Mouse (Mus musculus) forebrain, embryonic 15.5 days (tissue): ENCODE measurements at regions not wholly inside any gene's neighbourhood (a gene's known extent, or its start where the extent isn't known, plus 50 kb on each side); places are given as distances from the start of the nearest gene placed in this dataset.

ENCODE experiments used
- ATAC-seq: fragments of 200-750 bp; cut with Nextera tagmentation; replicated peaks from 2 replicates; pipeline ENCODE4 v1.8.0; 2017; ENCODE audit warnings: mild to moderate bottlenecking, moderate TSS enrichment, moderate library complexity
- H3K27ac ChIP-seq: fragments of 300-500 bp; sonication (generic); replicated peaks from 2 replicates; pipeline ENCODE4 v1.5.1; 2015; ENCODE audit warnings: mild to moderate bottlenecking, inconsistent platforms
- H3K27me3 ChIP-seq: fragments of 300-500 bp; sonication (generic); 2 replicates; pipeline ENCODE4 v1.6.1; 2015; ENCODE audit warnings: inconsistent platforms
- H3K36me3 ChIP-seq: fragments of 300-500 bp; sonication (generic); 2 replicates; pipeline ENCODE4 v1.6.1; 2015; ENCODE audit warnings: mild to moderate bottlenecking, inconsistent platforms
- H3K4me1 ChIP-seq: fragments of 300-500 bp; sonication (generic); 2 replicates; pipeline ENCODE4 v1.6.1; 2015; ENCODE audit warnings: inconsistent platforms
- H3K4me2 ChIP-seq: fragments of 300-500 bp; sonication (generic); replicated peaks from 2 replicates; pipeline ENCODE4 v1.6.1; 2015; ENCODE audit warnings: mild to moderate bottlenecking, inconsistent platforms
- H3K4me3 ChIP-seq: fragments of 300-500 bp; sonication (generic); 2 replicates; pipeline ENCODE4 v1.5.1; 2015; ENCODE audit warnings: mild to moderate bottlenecking, inconsistent platforms
- H3K9ac ChIP-seq: fragments of 300-500 bp; sonication (generic); replicated peaks from 2 replicates; pipeline ENCODE4 v1.6.1; 2015; ENCODE audit warnings: mild to moderate bottlenecking, inconsistent platforms
- H3K9me3 ChIP-seq: fragments of 300-500 bp; sonication (generic); 2 replicates; pipeline ENCODE4 v1.6.1; 2016; ENCODE audit warnings: inconsistent platforms
- WGBS: fragments of 180-500 bp; shearing (Covaris S2); methylation state at CpG from one replicate; pipeline ENCODE4 v1.1.7; 2015; ENCODE audit warnings: mixed read lengths; 5-methylcytosine and 5-hydroxymethylcytosine counted together

- Histone ChIP-seq H3K27me3 (no peaks in the 10 kb centered on the region), H3K4me2 (no peak overlapping the region), H3K9me3 (no peaks in the 10 kb centered on the region), H3K4me1 (no peaks in the 10 kb centered on the region), H3K36me3 (no peaks in the 10 kb centered on the region), H3K9ac (no peak overlapping the region), H3K27ac (no peak overlapping the region), H3K4me3 (no peak overlapping the region)
- no peak for ATAC-seq
- 52% methylated on average over 7 of the region's 7 CpGs for WGBS
Observed at GRCm38 (mm10) chr5:101285941-101286340, 378.9 kb downstream of the Nkx6-1 start.

GRCm38 (mm10) chr5:101250474-101250873, 405.0 kb downstream of the Gpat3 start:
- Histone ChIP-seq H3K4me3 (no peak overlapping the region), H3K27me3 (no peaks in the 10 kb centered on the region), H3K27ac (no peak overlapping the region), H3K4me2 (no peak overlapping the region), H3K9me3 (no peaks in the 10 kb centered on the region), H3K4me1 (no peaks in the 10 kb centered on the region), H3K36me3 (no peaks in the 10 kb centered on the region), H3K9ac (no peak overlapping the region)
- ATAC-seq = no peak
- WGBS = 91% methylated on average over 3 of the region's 3 CpGs

DNA sequence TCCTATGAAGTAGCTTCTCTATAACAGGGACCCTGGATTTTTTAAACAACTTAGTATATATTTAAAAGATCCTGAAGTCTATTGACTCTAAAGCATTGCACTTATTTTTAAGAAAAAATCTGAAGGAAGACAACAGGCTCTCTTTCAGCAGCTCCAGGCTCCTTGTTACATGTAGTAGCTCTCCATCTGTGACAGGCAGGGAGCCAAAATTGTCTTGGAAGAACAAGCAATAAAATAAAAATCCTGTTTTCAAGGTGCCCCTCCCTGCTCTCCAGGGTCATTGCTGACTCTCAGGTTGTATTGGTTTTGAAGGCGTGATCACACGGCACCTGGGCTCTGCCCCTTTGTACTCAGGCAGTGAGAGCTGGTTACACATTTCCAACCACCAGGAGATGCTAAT, 397.1 kb downstream of the Gpat3 start:
- H3K27ac ChIP-seq = no peak overlapping the region
- no peak overlapping the region for H3K9ac ChIP-seq
- H3K4me2 ChIP-seq = no peak overlapping the region
- no peaks in the 10 kb centered on the region for H3K9me3 ChIP-seq
- ATAC-seq = no peak
- 91% methylated on average over 2 of the region's 2 CpGs for WGBS
- no peak overlapping the region for H3K4me3 ChIP-seq
- no peaks in the 10 kb centered on the region for H3K4me1 ChIP-seq
- no peaks in the 10 kb centered on the region for H3K27me3 ChIP-seq
- no peaks in the 10 kb centered on the region for H3K36me3 ChIP-seq

DNA sequence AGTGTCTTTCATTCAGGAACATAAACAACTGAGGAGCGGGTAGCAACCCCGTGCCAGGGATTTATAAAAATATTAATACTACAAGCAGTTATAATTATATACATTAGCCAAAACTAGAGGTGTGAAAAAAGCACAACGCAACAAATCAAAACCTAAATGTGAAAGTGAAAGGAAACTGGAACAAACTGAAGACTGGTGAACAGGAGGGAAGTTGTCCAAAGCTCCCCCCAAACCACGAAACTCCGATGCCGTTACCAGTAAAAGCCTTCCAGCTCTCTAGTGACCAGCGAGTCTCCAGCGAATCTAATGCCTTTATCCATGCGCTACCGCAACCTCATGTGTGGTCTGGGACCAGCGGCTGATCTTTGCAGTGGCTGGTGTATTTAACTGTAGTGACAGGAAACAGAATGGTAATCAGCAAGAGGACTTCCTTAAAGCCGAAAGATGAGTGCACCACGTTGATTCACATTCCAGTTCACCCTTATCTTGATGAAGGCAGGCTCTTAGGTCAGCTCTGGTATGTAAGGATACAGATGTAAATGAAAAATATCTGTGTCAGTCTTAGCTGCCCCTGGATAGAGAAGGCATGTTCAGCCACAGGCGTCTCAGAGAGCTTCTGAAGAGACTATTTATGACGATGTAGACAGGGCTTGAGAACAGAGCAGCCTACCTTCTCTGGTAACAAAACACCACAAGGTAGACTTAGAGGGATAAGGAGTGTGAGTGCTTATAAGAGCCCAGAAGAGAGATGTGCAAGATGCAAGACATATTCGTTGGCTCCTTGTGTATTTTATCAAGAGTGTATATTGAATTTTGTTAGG, 394.0 kb downstream of the Gpat3 start:
- Histone ChIP-seq H3K9me3 (no peaks in the 10 kb centered on the region), H3K36me3 (no peaks in the 10 kb centered on the region), H3K4me3 (no peak overlapping the region), H3K27me3 (no peaks in the 10 kb centered on the region), H3K4me1 (no peaks in the 10 kb centered on the region), H3K9ac (no peak overlapping the region), H3K4me2 (no peak overlapping the region), H3K27ac (no peak overlapping the region)
- no peak for ATAC-seq
- WGBS = 88% methylated on average over 16 of the region's 16 CpGs

DNA sequence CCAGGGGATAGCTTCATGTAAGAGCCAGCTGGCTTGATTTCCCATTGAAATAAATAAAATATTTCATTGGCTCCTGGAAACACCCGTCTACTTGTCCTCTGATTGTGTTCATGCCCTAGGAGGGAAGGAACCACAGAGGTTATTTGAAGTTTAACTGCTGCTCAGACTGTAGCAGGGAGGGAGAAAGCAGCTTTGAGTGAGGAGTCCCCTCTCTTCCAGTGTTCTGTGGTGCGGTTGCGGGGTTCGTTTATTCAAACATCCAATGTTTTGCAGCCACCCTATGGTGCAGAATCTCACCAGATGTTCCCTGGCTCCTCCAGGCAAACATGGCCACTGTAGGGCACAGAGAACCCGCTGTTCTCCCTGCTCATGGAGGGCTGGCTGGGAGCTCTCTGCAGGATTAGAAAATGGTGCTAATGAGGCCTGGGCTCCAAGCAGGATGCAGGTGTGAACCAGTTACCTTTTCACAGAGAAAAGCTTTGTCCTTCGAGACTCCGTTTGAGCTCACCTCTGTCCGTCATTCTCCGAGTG, 390.7 kb downstream of the Gpat3 start:
- H3K27ac ChIP-seq = no peak overlapping the region
- WGBS = 82% methylated on average over 9 of the region's 9 CpGs
- no peak overlapping the region for H3K4me2 ChIP-seq
- no peak overlapping the region for H3K4me3 ChIP-seq
- ATAC-seq = no peak
- no peak overlapping the region for H3K9ac ChIP-seq
- no peaks in the 10 kb centered on the region for H3K36me3 ChIP-seq
- no peaks in the 10 kb centered on the region for H3K27me3 ChIP-seq
- H3K4me1 ChIP-seq = no peaks in the 10 kb centered on the region
- no peaks in the 10 kb centered on the region for H3K9me3 ChIP-seq

GRCm38 (mm10) chr5:101222390-101222789, 376.9 kb downstream of the Gpat3 start:
- Histone ChIP-seq H3K9ac (no peak overlapping the region), H3K4me2 (no peak overlapping the region), H3K4me1 (no peaks in the 10 kb centered on the region), H3K27ac (no peak overlapping the region), H3K27me3 (no peaks in the 10 kb centered on the region), H3K4me3 (no peak overlapping the region), H3K36me3 (no peaks in the 10 kb centered on the region), H3K9me3 (no peaks in the 10 kb centered on the region)
- WGBS = 90% methylated on average over 10 of the region's 10 CpGs
- no peak for ATAC-seq

- no peaks in the 10 kb centered on the region for H3K4me1 ChIP-seq
- no peaks in the 10 kb centered on the region for H3K27me3 ChIP-seq
- WGBS = 86% methylated on average over 3 of the region's 3 CpGs
- H3K4me2 ChIP-seq = no peak overlapping the region
- H3K9me3 ChIP-seq = no peaks in the 10 kb centered on the region
- no peak overlapping the region for H3K27ac ChIP-seq
- no peaks in the 10 kb centered on the region for H3K36me3 ChIP-seq
- H3K4me3 ChIP-seq = no peak overlapping the region
- no peak overlapping the region for H3K9ac ChIP-seq
- no peak for ATAC-seq
Observed at GRCm38 (mm10) chr5:101218082-101218481, 372.6 kb downstream of the Gpat3 start.

DNA sequence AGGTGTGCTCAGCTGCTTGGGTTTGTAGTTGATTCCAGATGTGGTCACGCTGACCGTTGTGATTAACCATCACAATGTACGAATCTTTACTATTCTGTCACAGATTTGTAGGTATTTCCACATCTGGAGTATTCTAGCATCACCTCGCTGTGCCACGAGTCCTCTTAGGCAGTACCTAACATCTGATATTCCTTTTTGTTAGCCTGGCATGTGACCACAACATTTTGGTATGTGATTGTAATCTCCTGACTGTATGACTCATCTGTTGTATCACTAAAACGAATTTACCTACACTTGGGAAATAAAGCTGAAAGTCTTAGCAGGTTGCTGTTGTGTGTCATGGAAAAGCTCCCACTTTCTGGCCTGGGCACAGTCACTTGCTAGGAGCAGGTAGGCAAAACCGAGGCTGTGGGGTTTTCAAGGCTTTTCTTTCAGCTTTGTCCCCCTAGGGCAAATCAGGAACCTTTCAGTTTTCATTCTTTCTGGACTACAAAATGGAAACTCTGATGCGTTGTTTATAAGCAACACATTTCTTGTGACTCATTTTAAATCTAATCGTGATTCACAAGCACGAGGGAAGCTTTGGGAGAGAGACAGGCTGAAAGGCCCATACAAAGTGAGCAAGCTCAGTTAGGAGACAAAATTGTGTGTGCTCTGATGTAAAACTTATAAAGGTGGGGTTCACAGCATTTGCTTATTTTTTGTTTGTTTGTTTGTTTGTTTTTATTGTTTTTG, 371.5 kb downstream of the Gpat3 start:
- no peak for ATAC-seq
- Histone ChIP-seq H3K9ac (no peak overlapping the region), H3K4me3 (no peak overlapping the region), H3K27me3 (no peaks in the 10 kb centered on the region), H3K27ac (no peak overlapping the region), H3K4me1 (no peaks in the 10 kb centered on the region), H3K9me3 (no peaks in the 10 kb centered on the region), H3K36me3 (no peaks in the 10 kb centered on the region), H3K4me2 (no peak overlapping the region)
- WGBS = 83% methylated on average over 10 of the region's 10 CpGs

GRCm38 (mm10) chr5:101211974-101212373, 366.5 kb downstream of the Gpat3 start:
- Histone ChIP-seq H3K4me2 (no peak overlapping the region), H3K27ac (no peak overlapping the region), H3K4me1 (no peaks in the 10 kb centered on the region), H3K4me3 (no peak overlapping the region), H3K36me3 (no peaks in the 10 kb centered on the region), H3K9me3 (no peaks in the 10 kb centered on the region), H3K27me3 (no peaks in the 10 kb centered on the region), H3K9ac (no peak overlapping the region)
- WGBS = 92% methylated on average over 4 of the region's 4 CpGs
- ATAC-seq = no peak

- no peak overlapping the region for H3K4me2 ChIP-seq
- no peak overlapping the region for H3K27ac ChIP-seq
- 88% methylated on average over 5 of the region's 5 CpGs for WGBS
- H3K4me1 ChIP-seq = no peaks in the 10 kb centered on the region
- H3K9ac ChIP-seq = no peak overlapping the region
- H3K9me3 ChIP-seq = no peaks in the 10 kb centered on the region
- ATAC-seq = no peak
- H3K4me3 ChIP-seq = no peak overlapping the region
- H3K36me3 ChIP-seq = no peaks in the 10 kb centered on the region
- H3K27me3 ChIP-seq = no peaks in the 10 kb centered on the region
Observed at GRCm38 (mm10) chr5:101208150-101208549, 362.6 kb downstream of the Gpat3 start.

DNA sequence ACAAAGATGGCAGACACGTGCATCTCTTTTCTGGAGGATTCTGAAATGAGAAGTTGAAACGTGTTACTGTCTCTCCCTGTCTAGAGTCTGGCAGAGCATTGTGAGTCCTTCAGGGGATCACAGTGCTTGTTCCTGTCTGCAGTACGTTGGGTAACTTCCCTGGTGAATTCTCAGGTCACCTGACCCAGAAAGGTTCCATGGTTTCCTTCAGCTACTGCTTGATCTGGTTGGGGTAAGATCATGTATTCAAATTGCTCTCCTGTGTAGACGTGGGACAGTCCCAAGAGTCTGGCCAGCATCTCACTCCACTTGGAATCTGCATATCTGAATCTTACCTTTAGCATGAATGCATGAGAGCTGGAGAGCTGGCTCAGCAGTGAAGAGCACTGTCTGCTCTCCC, 350.0 kb downstream of the Gpat3 start:
- H3K9ac ChIP-seq = no peak overlapping the region
- no peaks in the 10 kb centered on the region for H3K4me1 ChIP-seq
- H3K27ac ChIP-seq = no peak overlapping the region
- H3K36me3 ChIP-seq = no peaks in the 10 kb centered on the region
- no peak overlapping the region for H3K4me3 ChIP-seq
- WGBS = 79% methylated on average over 4 of the region's 4 CpGs
- no peak for ATAC-seq
- no peak overlapping the region for H3K4me2 ChIP-seq
- H3K27me3 ChIP-seq = no peaks in the 10 kb centered on the region
- no peaks in the 10 kb centered on the region for H3K9me3 ChIP-seq

- Histone ChIP-seq H3K4me3 (no peak overlapping the region), H3K9me3 (no peaks in the 10 kb centered on the region), H3K4me1 (no peaks in the 10 kb centered on the region), H3K4me2 (no peak overlapping the region), H3K27me3 (no peaks in the 10 kb centered on the region), H3K9ac (no peak overlapping the region), H3K27ac (no peak overlapping the region), H3K36me3 (no peaks in the 10 kb centered on the region)
- 89% methylated on average over 2 of the region's 2 CpGs for WGBS
- no peak for ATAC-seq
Observed at GRCm38 (mm10) chr5:101190976-101191375, 345.5 kb downstream of the Gpat3 start.
